Mouse (Mus musculus): ENCODE results near the gene A930033H14Rik. TPM values are rescaled to one million over a fixed set of nuclear protein-coding genes. Genes with fewer than 3 reads are reported as not detected.

A930033H14Rik gene
- polyA plus RNA-seq, 1 experiment = 1.8 TPM

DNA sequence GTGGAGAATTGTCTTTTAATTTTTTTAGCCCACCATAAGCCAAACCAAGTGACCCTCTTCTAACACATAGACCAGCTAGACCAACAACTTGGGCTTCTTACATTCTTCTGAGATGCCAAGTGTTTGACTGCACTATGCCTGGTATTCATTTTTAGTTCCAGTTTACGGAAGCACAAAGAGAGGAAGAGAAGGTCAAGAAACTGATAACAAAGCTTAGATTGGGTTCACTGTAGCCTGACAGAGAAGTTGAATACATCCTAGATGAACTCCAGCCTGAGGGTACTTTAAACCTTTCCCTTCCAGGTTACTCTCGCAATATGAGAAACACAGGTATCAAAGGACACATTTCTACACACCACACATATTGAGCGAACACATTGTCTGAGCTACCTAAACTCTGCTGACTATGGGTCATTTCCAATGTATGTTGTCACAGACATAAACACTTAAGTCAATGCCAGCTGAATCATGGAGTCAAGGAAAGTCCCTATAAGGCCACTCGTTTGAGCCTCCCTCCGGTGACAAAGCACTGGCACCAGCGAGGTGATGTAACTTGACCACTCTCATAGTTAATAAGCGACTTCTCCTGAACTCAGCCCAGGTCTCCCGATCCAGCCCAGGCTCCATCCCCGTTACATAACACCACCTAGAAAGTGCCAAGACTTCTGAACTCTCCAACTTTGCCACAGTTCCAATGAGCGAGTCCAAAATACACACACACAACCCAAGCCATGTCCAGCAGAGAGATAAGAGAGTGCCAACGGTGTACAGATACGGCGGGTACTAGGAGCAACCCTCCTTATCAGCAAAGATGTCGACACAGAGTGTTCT lies 5.8 kb upstream of the A930033H14Rik start:
- H3K4me1 ChIP-seq (ENCODE audit: control insufficient read depth, insufficient read depth, low read length) = peaks cover 16% of the 10 kb centered on the region
- TF ChIP-seq CTCF (IDR thresholded peaks at IDR 0.05; ENCODE audit: low read depth, low read length) (no peak), POLR2A (IDR thresholded peaks at IDR 0.05; ENCODE audit: borderline replicate concordance, low read depth, low read length) (no peak)
- no peak overlapping the region for H3K27ac ChIP-seq (ENCODE audit: insufficient read depth, low read depth, low read length)
- no peak overlapping the region for H3K4me3 ChIP-seq (ENCODE audit: insufficient read depth, low read length)

DNA sequence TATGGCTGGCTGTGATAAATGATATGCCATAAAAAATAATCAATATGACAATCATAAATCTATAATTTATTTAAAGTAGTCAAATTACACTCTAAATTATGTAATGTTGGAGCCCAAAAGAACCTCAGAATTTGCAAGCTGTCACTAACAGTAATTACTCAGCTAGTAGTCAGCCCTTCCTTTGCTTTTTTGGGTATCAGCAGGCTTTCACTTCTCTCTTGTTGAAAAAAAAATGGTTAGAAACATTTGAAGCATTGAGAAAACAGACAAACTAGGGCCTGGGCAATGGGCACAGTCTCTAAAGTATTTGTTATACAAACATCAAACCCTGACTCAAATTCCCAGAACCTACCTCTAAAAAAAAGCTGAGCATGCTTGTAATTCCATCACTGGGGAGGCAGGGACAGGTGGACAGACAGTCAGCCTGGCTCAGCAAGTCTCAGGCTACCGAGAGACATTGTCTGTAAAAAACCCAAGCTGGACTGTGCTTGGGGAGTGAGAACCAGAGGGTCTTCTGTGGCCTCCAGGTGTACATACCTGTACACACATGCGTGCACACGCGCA lies 4.3 kb upstream of the A930033H14Rik start:
- peaks cover 13% of the 10 kb centered on the region for H3K4me1 ChIP-seq (ENCODE audit: control insufficient read depth, insufficient read depth, low read length)
- H3K4me3 ChIP-seq (ENCODE audit: insufficient read depth, low read length) = no peak overlapping the region
- H3K27ac ChIP-seq (ENCODE audit: insufficient read depth, low read depth, low read length) = peak overlapping the region; percentile 54; the same call in 1 of the 2 replicates
- TF ChIP-seq CTCF (IDR thresholded peaks at IDR 0.05; ENCODE audit: low read depth, low read length) (no peak), POLR2A (IDR thresholded peaks at IDR 0.05; ENCODE audit: borderline replicate concordance, low read depth, low read length) (no peak)

DNA sequence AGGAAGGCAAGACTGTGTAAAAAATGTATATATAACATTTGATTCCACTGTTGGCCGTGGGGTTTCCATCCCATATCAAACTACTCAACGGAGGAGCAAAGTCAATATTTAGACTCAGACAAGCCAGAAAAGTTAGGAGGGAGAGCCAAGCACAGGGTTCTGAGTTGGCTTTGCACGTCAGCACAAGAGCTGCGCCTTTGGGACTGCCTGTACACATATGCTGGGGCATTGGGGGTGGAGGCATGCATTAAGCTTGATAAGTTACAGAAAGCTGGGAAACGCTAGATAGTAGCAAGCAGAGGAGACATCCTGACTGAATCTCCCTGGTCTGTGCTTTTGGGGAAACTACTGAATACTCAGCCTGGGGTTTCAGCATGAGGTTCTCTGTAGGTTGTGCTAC lies 1.1 kb upstream of the A930033H14Rik start:
- Histone ChIP-seq H3K27ac (ENCODE audit: insufficient read depth, low read depth, low read length) (no peak overlapping the region), H3K4me1 (ENCODE audit: control insufficient read depth, insufficient read depth, low read length) (peaks cover 23% of the 10 kb centered on the region), H3K4me3 (ENCODE audit: insufficient read depth, low read length) (peak overlapping the region; percentile 88)
- TF ChIP-seq POLR2A (IDR thresholded peaks at IDR 0.05; ENCODE audit: borderline replicate concordance, low read depth, low read length) (no peak), CTCF (IDR thresholded peaks at IDR 0.05; ENCODE audit: low read depth, low read length) (no peak)

DNA sequence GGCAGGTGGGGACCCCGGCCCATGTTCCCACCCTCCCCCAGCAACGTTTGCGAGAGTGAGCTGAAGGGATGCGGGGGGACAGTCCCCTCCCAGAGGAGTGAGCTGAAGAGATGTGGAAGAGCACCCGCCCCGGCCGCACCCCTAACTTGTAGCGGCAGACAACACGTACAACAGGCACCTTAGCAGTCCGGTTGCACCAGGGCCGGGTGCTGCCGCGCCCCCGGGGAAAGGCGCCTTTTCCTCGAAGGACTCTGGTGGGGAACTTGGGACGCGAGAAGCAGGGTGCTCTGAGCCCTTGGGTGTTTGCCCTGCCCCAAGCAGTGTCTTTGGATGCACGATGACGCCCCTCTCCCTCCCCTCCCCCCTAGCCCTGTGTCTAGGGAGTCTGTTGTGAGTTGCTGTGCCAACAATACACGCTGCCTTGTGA lies 566 bp upstream of the A930033H14Rik start:
- Histone ChIP-seq H3K4me1 (ENCODE audit: control insufficient read depth, insufficient read depth, low read length) (peaks cover 23% of the 10 kb centered on the region), H3K27ac (ENCODE audit: insufficient read depth, low read depth, low read length) (peak overlapping the region; percentile 82; the same call in 1 of the 2 replicates), H3K4me3 (ENCODE audit: insufficient read depth, low read length) (peak overlapping the region; percentile 88)
- TF ChIP-seq POLR2A (IDR thresholded peaks at IDR 0.05; ENCODE audit: borderline replicate concordance, low read depth, low read length) (no peak), CTCF (IDR thresholded peaks at IDR 0.05; ENCODE audit: low read depth, low read length) (no peak)

DNA sequence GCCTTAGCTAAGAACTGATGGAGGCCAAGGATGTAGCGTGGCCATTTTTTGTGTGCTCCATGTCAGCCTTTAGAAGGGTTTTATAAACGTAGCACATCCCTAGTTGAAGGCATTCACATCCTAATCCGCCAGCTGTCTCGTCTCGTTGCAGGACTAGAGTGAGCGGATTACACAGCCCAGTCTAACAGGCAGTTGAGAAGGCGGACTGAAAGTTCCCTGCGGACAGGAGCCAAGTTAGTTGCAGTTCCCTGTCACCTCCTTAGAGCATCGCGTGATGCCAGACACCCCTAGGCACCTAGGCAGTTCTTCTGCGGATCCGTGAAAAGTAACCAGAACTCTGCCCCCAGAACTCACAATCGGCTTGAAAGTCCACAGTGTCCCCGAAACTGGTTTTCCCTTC lies 922 bp downstream of the A930033H14Rik start:
- Histone ChIP-seq H3K4me3 (ENCODE audit: insufficient read depth, low read length) (peak overlapping the region; percentile 88), H3K27ac (ENCODE audit: insufficient read depth, low read depth, low read length) (peak overlapping the region; percentile 88), H3K4me1 (ENCODE audit: control insufficient read depth, insufficient read depth, low read length) (peaks cover 17% of the 10 kb centered on the region)
- TF ChIP-seq CTCF (IDR thresholded peaks at IDR 0.05; ENCODE audit: low read depth, low read length) (no peak), POLR2A (IDR thresholded peaks at IDR 0.05; ENCODE audit: borderline replicate concordance, low read depth, low read length) (no peak)

DNA sequence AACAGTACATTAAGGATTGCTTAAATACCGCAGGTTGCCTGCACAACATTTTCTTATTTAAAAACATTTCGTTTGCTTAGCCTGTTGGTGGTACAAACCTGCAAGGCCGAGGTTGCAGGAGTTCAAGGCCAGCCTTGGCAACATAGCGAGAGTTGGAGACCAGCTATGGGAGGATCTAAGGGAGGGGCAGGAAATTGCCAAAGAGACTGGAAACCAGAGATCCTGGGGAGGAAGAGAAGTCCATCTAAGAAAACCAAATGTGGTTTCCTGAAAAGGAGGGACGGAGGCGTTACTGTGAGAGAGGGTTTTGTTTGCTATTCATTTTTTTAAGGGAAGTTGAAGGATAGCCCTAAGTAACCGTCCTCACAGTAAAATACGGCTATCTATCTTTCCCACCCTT lies 1.3 kb downstream of the A930033H14Rik start:
- TF ChIP-seq CTCF (IDR thresholded peaks at IDR 0.05; ENCODE audit: low read depth, low read length) = no peak
- no peak for TF ChIP-seq POLR2A (IDR thresholded peaks at IDR 0.05; ENCODE audit: borderline replicate concordance, low read depth, low read length)
- Histone ChIP-seq H3K27ac (ENCODE audit: insufficient read depth, low read depth, low read length) (peak overlapping the region; percentile 88), H3K4me3 (ENCODE audit: insufficient read depth, low read length) (peak overlapping the region; percentile 88), H3K4me1 (ENCODE audit: control insufficient read depth, insufficient read depth, low read length) (peaks cover 17% of the 10 kb centered on the region)

DNA sequence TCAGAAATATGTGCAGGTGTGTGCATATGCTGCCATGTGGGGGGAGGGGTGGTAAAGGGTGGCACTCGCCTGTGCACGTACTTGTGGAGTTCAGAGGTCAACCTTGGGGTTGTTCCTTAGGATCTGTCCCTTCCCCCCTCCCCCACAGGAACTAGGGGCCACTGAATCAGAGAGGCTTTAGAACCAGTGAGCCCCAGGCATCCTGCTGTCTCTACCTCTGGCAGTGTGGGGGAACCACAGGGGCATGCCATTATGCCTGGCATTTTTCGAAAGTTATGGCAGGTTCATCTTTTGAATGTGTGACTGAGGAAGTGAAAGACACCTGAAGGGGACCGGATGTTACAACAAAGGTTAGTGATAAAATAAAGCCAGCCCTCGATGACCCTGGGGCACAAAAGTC lies 2.2 kb downstream of the A930033H14Rik start:
- peaks cover 17% of the 10 kb centered on the region for H3K4me1 ChIP-seq (ENCODE audit: control insufficient read depth, insufficient read depth, low read length)

DNA sequence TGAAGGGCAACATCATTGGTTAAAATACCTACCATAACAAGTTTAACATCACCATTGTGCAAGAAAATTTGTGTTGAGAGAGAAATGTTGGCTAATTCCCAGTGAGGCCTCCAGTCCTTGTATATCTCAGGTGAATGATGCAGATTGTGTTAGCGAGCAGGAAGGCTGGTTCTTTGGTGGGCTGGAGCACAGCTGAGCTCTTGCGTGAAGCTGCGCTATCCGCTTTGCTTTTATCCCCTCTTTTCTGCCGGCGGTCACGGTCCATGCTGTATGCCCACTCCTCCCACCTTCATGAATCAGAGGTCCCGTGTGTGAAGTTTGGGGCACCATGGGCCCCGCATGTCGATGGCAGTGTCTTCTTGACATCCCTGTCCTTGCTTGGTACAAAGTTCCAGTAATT lies 2.9 kb downstream of the A930033H14Rik start:
- peaks cover 17% of the 10 kb centered on the region for H3K4me1 ChIP-seq (ENCODE audit: control insufficient read depth, insufficient read depth, low read length)
- no peak overlapping the region for H3K4me3 ChIP-seq (ENCODE audit: insufficient read depth, low read length)
- no peak for TF ChIP-seq POLR2A (IDR thresholded peaks at IDR 0.05; ENCODE audit: borderline replicate concordance, low read depth, low read length)
- TF ChIP-seq CTCF (IDR thresholded peaks at IDR 0.05; ENCODE audit: low read depth, low read length) = no peak
- H3K27ac ChIP-seq (ENCODE audit: insufficient read depth, low read depth, low read length) = no peak overlapping the region

More for the DNA sequence above, 2.2 kb downstream of the A930033H14Rik start:
- Histone ChIP-seq H3K4me3 (ENCODE audit: insufficient read depth, low read length) (no peak overlapping the region), H3K27ac (ENCODE audit: insufficient read depth, low read depth, low read length) (no peak overlapping the region)
- TF ChIP-seq CTCF (IDR thresholded peaks at IDR 0.05; ENCODE audit: low read depth, low read length) (no peak), POLR2A (IDR thresholded peaks at IDR 0.05; ENCODE audit: borderline replicate concordance, low read depth, low read length) (no peak)

DNA sequence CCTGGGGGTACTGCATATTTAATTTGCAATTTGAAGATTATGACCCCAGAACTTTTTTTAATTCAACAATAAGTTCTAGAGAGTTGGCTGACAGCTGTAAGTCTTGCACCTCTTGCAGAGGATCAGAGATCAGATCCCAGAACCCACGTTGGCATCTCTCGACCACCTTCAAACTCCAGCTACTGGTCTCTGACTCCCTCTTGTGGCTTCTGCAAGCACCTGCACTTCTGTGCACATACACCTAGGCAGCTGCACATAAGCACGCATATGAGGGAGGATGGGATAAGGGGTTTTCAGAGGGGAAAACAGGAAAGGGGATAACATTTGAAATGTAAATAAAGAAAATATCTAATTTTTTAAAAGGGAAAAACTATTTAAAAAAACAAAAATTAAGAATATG lies 4.2 kb downstream of the A930033H14Rik start:
- Histone ChIP-seq H3K27ac (ENCODE audit: insufficient read depth, low read depth, low read length) (no peak overlapping the region), H3K4me3 (ENCODE audit: insufficient read depth, low read length) (no peak overlapping the region), H3K4me1 (ENCODE audit: control insufficient read depth, insufficient read depth, low read length) (peaks cover 15% of the 10 kb centered on the region)
- no peak for TF ChIP-seq CTCF (IDR thresholded peaks at IDR 0.05; ENCODE audit: low read depth, low read length)
- no peak for TF ChIP-seq POLR2A (IDR thresholded peaks at IDR 0.05; ENCODE audit: borderline replicate concordance, low read depth, low read length)

Data from bone marrow macrophage, adult 2 months (primary cell).